Mouse (Mus musculus): ENCODE results near the gene Piezo1.

GRCm38 (mm10) chr8:122459218-122459900 is 91.8 kb downstream of the Piezo1 start:
- 0 out of 2 replicates have a peak, but pooled peaks have one; percentile 11 for TF ChIP-seq CTCF (IDR thresholded peaks at IDR 0.05; ENCODE audit: insufficient read depth, low read length)
- no peak for TF ChIP-seq POLR2A (IDR thresholded peaks at IDR 0.05; ENCODE audit: borderline replicate concordance, extremely low read depth, low read depth, low read length)

Measured in lung, adult 2 months (tissue).